Mouse (Mus musculus) stomach, postnatal 0 days (tissue): Measurements from ENCODE around the gene Utp4. TPM values are rescaled to one million over a fixed set of nuclear protein-coding genes. Genes with fewer than 3 reads are reported as not detected.

Experiments used
- ATAC-seq: fragments of 200-750 bp; cut with Nextera tagmentation; 2 replicates; pipeline ENCODE4 v1.8.0; 2017; ENCODE audit not compliant: low FRiP score, low TSS enrichment
- DNase-seq: peaks from one replicate; pipeline ENCODE4 v3.0.0-alpha.2; 2016; ENCODE audit warnings: low spot score
- H3K27ac ChIP-seq: fragments of 300-500 bp; sonication (generic); replicated peaks from 2 replicates; pipeline ENCODE4 v1.5.1; 2014; ENCODE audit warnings: mild to moderate bottlenecking, control low read depth
- H3K27me3 ChIP-seq: fragments of 300-500 bp; sonication (generic); 2 replicates; pipeline ENCODE4 v1.6.1; 2014; ENCODE audit warnings: low read length; ENCODE audit not compliant: control insufficient read depth, insufficient read depth
- H3K36me3 ChIP-seq: fragments of 300-500 bp; sonication (generic); 2 replicates; pipeline ENCODE4 v1.6.1; 2014; ENCODE audit warnings: low read length, mixed read lengths; ENCODE audit not compliant: control insufficient read depth, insufficient read depth
- H3K4me1 ChIP-seq: fragments of 300-500 bp; sonication (generic); replicated peaks from 2 replicates; pipeline ENCODE4 v1.6.1; 2014; ENCODE audit warnings: antibody characterized with exemption; ENCODE audit not compliant: control insufficient read depth, insufficient read depth
- H3K4me2 ChIP-seq: fragments of 300-500 bp; sonication (generic); replicated peaks from 2 replicates; pipeline ENCODE4 v1.6.1; 2014; ENCODE audit warnings: low read depth, mild to moderate bottlenecking, control low read depth, moderate library complexity
- H3K4me3 ChIP-seq: fragments of 300-500 bp; sonication (generic); 2 replicates; pipeline ENCODE4 v1.5.1; 2014; ENCODE audit warnings: low read depth, low read length, control low read depth
- H3K9ac ChIP-seq: fragments of 300-500 bp; sonication (generic); 2 replicates; pipeline ENCODE4 v1.6.1; 2014; ENCODE audit warnings: mild to moderate bottlenecking, low read length, control low read depth, mixed read lengths
- H3K9me3 ChIP-seq: fragments of 300-500 bp; sonication (generic); 2 replicates; pipeline ENCODE4 v1.6.1; 2016; ENCODE audit warnings: low read length; ENCODE audit not compliant: control insufficient read depth
- CTCF ChIP-seq: IDR thresholded peaks from 2 replicates; pipeline ENCODE4 v1.5.1; 2016; ENCODE audit warnings: antibody characterized with exemption, low read depth, mild to moderate bottlenecking, moderate library complexity
- EP300 ChIP-seq: optimal IDR thresholded peaks from 2 replicates; pipeline ENCODE3; 2016; ENCODE audit warnings: antibody characterized with exemption
- WGBS: fragments of 180-500 bp; shearing (Covaris S2); extraction: QIAGEN DNeasy Blood & Tissue Kit; methylation state at CpG from one replicate; pipeline ENCODE4 v1.1.7; 2014; 5-methylcytosine and 5-hydroxymethylcytosine counted together
- polyA plus RNA-seq: library from polyadenylated mRNA; unstranded; fragments of >200 nt; fragmentation: Nextera tagmentation; extraction: Ambion mirVana; gene quantifications from 2 replicates; pipeline ENCODE4 v1.2.1, GENCODE M21; 2015

Gene Utp4
- polyA plus RNA-seq, 1 experiment from 2014 or later: 30.4 TPM

- 87% methylated on average over 4 of the region's 4 CpGs for WGBS
- ATAC-seq (no peak), DNase-seq (no peak)
- no peaks in the 10 kb centered on the region for H3K36me3 ChIP-seq
- no peak overlapping the region for H3K9ac ChIP-seq
- no peaks in the 10 kb centered on the region for H3K27me3 ChIP-seq
- H3K9me3 ChIP-seq: no peaks in the 10 kb centered on the region
- no peak overlapping the region for H3K4me3 ChIP-seq
- H3K27ac ChIP-seq: no peak overlapping the region
- peaks cover 9% of the 10 kb centered on the region; the same call in 1 of the 2 replicates for H3K4me1 ChIP-seq
- TF ChIP-seq EP300 (no peak), CTCF (no peak)
- no peak overlapping the region for H3K4me2 ChIP-seq
Measured at GRCm38 (mm10) chr8:106933506-106934143, 40.2 kb downstream of the Utp4 start.

GRCm38 (mm10) chr8:106934226-106934977 lies 41.0 kb downstream of the Utp4 start:
- 86% methylated on average over 15 of the region's 16 CpGs for WGBS
- ATAC-seq (no peak), DNase-seq (no peak)
- no peak overlapping the region for H3K4me2 ChIP-seq
- no peaks in the 10 kb centered on the region for H3K36me3 ChIP-seq
- H3K27ac ChIP-seq: no peak overlapping the region
- H3K27me3 ChIP-seq: no peaks in the 10 kb centered on the region
- peaks cover 9% of the 10 kb centered on the region; the same call in 1 of the 2 replicates for H3K4me1 ChIP-seq
- H3K9ac ChIP-seq: no peak overlapping the region
- H3K4me3 ChIP-seq: no peak overlapping the region
- TF ChIP-seq CTCF (no peak), EP300 (no peak)
- no peaks in the 10 kb centered on the region for H3K9me3 ChIP-seq

- Histone ChIP-seq H3K4me2 (peak within 1 kb of the TSS; percentile 80), H3K4me1 (peaks cover 9% of the 10 kb centered on the region; the same call in 1 of the 2 replicates), H3K9me3 (no peaks in the 10 kb centered on the region), H3K9ac (peak within 1 kb of the TSS; percentile 94), H3K27ac (peak within 1 kb of the TSS; percentile 96), H3K27me3 (no peaks in the 10 kb centered on the region), H3K36me3 (no peaks in the 10 kb centered on the region), H3K4me3 (peak within 1 kb of the TSS; percentile 94)
- peak; percentile 20; the same call in 1 of the 2 replicates for TF ChIP-seq CTCF
- TF ChIP-seq EP300: peak; percentile 73
- ATAC-seq: peak; percentile 87
- peak; percentile 96 for DNase-seq
- WGBS: 1% methylated on average over 41 of the region's 41 CpGs
Measured at GRCm38 (mm10) chr8:106935324-106935869, 42.0 kb downstream of the Utp4 start, which contains the start of gene Sntb2. Sntb2 (plus strand) TSS chr8:106935750.

GRCm38 (mm10) chr8:106935899-106936477 lies 42.6 kb downstream of the Utp4 start:
- Histone ChIP-seq H3K36me3 (no peaks in the 10 kb centered on the region), H3K27me3 (no peaks in the 10 kb centered on the region), H3K4me1 (peaks cover 9% of the 10 kb centered on the region; the same call in 1 of the 2 replicates), H3K9ac (peak overlapping the region; percentile 94), H3K27ac (peak overlapping the region; percentile 96), H3K4me2 (peak overlapping the region; percentile 80), H3K9me3 (no peaks in the 10 kb centered on the region), H3K4me3 (peak overlapping the region; percentile 94)
- under 1% methylated on average over 63 of the region's 76 CpGs for WGBS
- TF ChIP-seq CTCF (no peak), EP300 (no peak)
- DNase-seq (peak; percentile 58), ATAC-seq (peak; percentile 70)

GRCm38 (mm10) chr8:106936478-106937051 lies 43.1 kb downstream of the Utp4 start:
- WGBS: under 1% methylated on average over 26 of the region's 26 CpGs
- ATAC-seq (peak; percentile 11; the same call in 1 of the 2 replicates), DNase-seq (peak; percentile 56)

More at GRCm38 (mm10) chr8:106936478-106937051, 43.1 kb downstream of the Utp4 start:
- H3K27ac ChIP-seq: peak overlapping the region; percentile 96
- H3K4me1 ChIP-seq: peaks cover 9% of the 10 kb centered on the region; the same call in 1 of the 2 replicates
- TF ChIP-seq CTCF (no peak), EP300 (no peak)
- H3K27me3 ChIP-seq: no peaks in the 10 kb centered on the region
- H3K9ac ChIP-seq: peak overlapping the region; percentile 94
- H3K4me3 ChIP-seq: peak overlapping the region; percentile 94
- peak overlapping the region; percentile 80 for H3K4me2 ChIP-seq
- H3K36me3 ChIP-seq: no peaks in the 10 kb centered on the region
- no peaks in the 10 kb centered on the region for H3K9me3 ChIP-seq
